Mouse (Mus musculus): ENCODE data around the gene Card10. TPM values are rescaled to one million over a fixed set of nuclear protein-coding genes. Genes with fewer than 3 reads are reported as not detected.

The Card10 gene
- total RNA-seq, 1 experiment, result 5.0 TPM

DNA sequence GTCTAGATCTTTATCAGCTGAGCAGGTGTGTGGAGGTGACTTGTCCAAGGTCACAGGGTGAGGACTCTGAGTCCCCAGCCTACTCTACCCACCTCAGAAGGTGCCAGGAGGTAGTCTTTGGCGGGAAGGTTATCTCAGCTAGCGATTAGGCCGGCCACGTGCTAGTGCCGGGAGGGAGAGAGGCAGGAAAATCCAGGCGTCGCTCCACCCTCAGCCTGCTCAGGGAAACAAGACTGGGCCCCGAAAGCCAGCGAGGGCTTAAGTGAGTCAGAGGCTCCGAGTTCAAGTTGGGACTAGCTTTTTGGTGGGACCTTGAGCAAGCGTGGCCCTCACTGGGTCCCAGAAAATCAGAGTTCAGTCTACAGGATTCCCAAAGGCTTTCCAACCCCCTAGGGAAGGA, 42.5 kb upstream of the Card10 start:
- in situ Hi-C loops (cut with MboI; ENCODE audit: low sequenced_read_pairs in 2 of 2, unreplicated experiment in 2 of 2), result no loop called here
- Histone ChIP-seq H3K9ac (ENCODE audit: insufficient read depth, low read depth, low read length, poor library complexity, severe bottlenecking) (no peak overlapping the region; the same call in 1 of the 2 replicates), H3K36me3 (ENCODE audit: control insufficient read depth, insufficient read depth, low read length, poor library complexity, severe bottlenecking) (no peaks in the 10 kb centered on the region), H3K27ac (ENCODE audit: insufficient read depth, low read depth, low read length, poor library complexity, severe bottlenecking) (peak overlapping the region; percentile 14; the same call in 1 of the 2 replicates), H3K4me1 (ENCODE audit: control insufficient read depth in 2 of 2, insufficient read depth in 2 of 2, low read length in 2 of 2, poor library complexity in 1 of 2) (peaks cover 7 to 33% of the 10 kb centered on the region in 2 experiments; a peak in 2 of 4 replicates), H3K9me3 (ENCODE audit: control insufficient read depth, insufficient read depth, low read depth, low read length) (no peaks in the 10 kb centered on the region), H3K4me3 (ENCODE audit: insufficient read depth in 1 of 2, low read depth in 1 of 2, low read length in 2 of 2, poor library complexity in 1 of 2, severe bottlenecking in 1 of 2) (no peak overlapping the region)
- no peak for DNase-seq (ENCODE audit: low read depth, low spot score)
- TF ChIP-seq MAFK (IDR thresholded peaks at IDR 0.05; ENCODE audit: insufficient read depth, low read depth, low read length), result no peak
- TF ChIP-seq ZC3H11A (IDR thresholded peaks at IDR 0.05; ENCODE audit: borderline replicate concordance, low read depth, low read length), result no peak
- TF ChIP-seq ZNF384 (IDR thresholded peaks at IDR 0.05; ENCODE audit: low read depth, low read length), result no peak

DNA sequence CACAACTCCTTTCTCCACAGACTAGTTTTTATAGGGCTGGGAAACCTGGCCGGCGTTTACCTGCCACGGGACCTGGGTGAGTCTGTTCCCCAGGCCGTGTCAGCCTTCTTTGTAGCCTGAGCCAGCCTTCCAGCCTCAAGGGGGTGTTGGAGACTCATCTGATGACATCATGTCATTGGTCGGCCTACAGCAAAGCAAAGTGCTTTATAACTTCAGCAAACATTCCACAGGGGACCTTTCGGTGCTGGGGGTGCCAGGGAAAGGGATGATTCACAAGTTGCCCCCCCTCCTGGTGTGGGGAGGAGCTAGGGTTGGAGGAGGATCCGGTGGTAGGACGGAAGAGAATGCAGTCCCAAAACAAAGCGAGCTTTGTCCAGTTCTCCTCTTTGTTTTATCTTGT, 41.9 kb upstream of the Card10 start:
- peaks cover 7 to 33% of the 10 kb centered on the region in 2 experiments; a peak in 2 of 4 replicates for H3K4me1 ChIP-seq (ENCODE audit: control insufficient read depth in 2 of 2, insufficient read depth in 2 of 2, low read length in 2 of 2, poor library complexity in 1 of 2)
- DNase-seq (ENCODE audit: low read depth, low spot score), result no peak
- no peak overlapping the region for H3K4me3 ChIP-seq (ENCODE audit: insufficient read depth in 1 of 2, low read depth in 1 of 2, low read length in 2 of 2, poor library complexity in 1 of 2, severe bottlenecking in 1 of 2)

DNA sequence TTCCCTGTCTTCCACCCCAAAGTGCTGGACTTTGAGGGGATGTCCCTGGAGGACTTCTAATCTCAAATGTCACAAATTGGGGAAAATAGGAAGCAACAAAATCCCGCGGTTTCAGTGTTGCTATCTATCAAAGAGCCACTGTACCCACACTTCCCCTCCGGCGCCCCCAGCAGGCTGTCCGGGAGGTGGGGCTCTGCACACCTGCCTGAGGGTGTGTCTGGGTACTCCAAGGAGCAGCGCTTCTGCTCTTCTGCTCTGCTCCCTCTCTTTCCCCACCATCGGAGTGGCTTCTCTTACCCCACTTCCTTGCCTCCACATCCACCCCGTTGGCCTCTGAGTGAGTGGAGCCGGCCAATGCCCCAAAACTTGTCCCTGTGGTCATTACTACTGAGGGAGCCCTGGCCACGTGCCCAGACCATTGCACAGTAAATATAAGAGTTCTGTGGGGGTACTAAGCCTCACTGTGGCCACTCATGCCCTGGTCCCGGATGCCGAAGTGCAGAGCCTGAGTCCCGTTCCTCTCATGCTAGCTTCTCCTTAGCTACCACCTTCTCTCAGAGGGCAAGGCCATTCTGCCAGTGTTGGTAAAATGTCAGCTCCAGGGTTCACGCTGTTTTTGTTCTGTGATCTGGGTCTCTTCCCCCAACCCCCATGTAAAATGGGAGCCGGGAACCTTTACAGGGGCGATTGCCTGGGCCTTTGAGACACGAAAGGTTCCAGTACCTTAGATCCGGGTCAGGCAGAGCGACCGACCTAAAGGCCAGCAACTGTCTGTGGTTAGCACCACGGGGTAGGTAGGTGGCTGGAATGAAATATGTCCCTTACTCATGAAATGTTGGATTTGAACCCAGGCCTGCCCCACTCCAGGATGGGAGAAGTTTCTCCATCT, 41.0 kb upstream of the Card10 start:
- no peak for DNase-seq (ENCODE audit: low read depth, low spot score)
- H3K4me3 ChIP-seq (ENCODE audit: insufficient read depth in 1 of 2, low read depth in 1 of 2, low read length in 2 of 2, poor library complexity in 1 of 2, severe bottlenecking in 1 of 2), result no peak overlapping the region

More for the DNA sequence above, 41.9 kb upstream of the Card10 start:
- no peaks in the 10 kb centered on the region for H3K36me3 ChIP-seq (ENCODE audit: control insufficient read depth, insufficient read depth, low read length, poor library complexity, severe bottlenecking)
- TF ChIP-seq ZC3H11A (IDR thresholded peaks at IDR 0.05; ENCODE audit: borderline replicate concordance, low read depth, low read length) (no peak), CHD2 (IDR thresholded peaks at IDR 0.05; ENCODE audit: low read depth, low read length) (no peak), ZNF384 (IDR thresholded peaks at IDR 0.05; ENCODE audit: low read depth, low read length) (no peak), HCFC1 (IDR thresholded peaks at IDR 0.05; ENCODE audit: borderline replicate concordance, insufficient read depth, low read length) (no peak), MAFK (IDR thresholded peaks at IDR 0.05; ENCODE audit: insufficient read depth, low read depth, low read length) (no peak)
- H3K27ac ChIP-seq (ENCODE audit: insufficient read depth, low read depth, low read length, poor library complexity, severe bottlenecking), result no peak overlapping the region
- no peak overlapping the region for H3K9ac ChIP-seq (ENCODE audit: insufficient read depth, low read depth, low read length, poor library complexity, severe bottlenecking)
- in situ Hi-C loops (cut with MboI; ENCODE audit: low sequenced_read_pairs in 2 of 2, unreplicated experiment in 2 of 2), result no loop called here
- no peaks in the 10 kb centered on the region for H3K9me3 ChIP-seq (ENCODE audit: control insufficient read depth, insufficient read depth, low read depth, low read length)

DNA sequence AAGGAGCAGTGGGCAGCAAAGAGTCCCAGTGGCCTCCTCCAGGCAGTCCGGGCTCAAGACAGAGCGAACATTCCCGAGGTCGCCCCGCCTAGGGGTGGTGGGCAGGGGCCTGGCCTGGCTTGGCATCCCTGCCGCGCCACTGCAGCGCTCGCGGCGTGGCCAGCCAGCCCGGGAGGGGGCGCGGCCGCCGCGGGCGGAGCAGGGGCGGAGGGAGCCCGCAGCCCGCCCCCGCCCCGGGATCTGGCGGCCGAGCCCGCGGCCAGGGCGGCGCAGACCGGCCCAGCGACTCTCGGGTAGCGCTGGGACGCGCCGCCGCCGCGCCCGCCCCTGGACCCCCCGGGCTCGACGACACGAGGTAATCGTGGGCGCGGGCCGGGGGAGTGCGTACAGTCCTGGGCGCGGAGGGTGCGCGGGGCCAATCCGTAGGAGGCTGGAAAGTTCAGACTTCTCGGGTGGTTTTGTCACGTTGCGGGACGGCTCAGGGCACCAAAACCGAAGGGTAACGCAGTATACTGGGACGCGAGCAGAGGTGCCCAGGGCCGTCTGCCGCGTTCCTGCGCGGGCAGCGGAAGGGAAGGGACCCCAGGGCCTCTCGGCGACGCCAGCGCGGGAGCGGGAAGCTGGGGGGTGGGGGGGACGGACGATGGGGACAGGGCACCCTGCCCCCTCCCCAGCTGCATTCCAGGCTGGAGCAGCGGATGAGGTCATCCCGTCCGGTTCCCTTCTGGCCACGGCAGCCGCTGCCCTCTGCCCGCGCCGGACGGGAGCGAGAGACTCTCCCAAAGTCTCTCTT, 39.7 kb upstream of the Card10 start, which contains the start of gene Cdc42ep1:
Cdc42ep1 (plus strand) TSS at position 254 of the 793 bp plus-strand sequence.
- H3K27ac ChIP-seq (ENCODE audit: insufficient read depth, low read depth, low read length, poor library complexity, severe bottlenecking), result no peak within 1 kb of the TSS
- no peaks in the 10 kb centered on the region for H3K9me3 ChIP-seq (ENCODE audit: control insufficient read depth, insufficient read depth, low read depth, low read length)
- H3K36me3 ChIP-seq (ENCODE audit: control insufficient read depth, insufficient read depth, low read length, poor library complexity, severe bottlenecking), result no peaks in the 10 kb centered on the region
- in situ Hi-C loops (cut with MboI; ENCODE audit: low sequenced_read_pairs in 2 of 2, unreplicated experiment in 2 of 2), result no loop called here
- TF ChIP-seq ZC3H11A (IDR thresholded peaks at IDR 0.05; ENCODE audit: borderline replicate concordance, low read depth, low read length), result no peak
- no peak for TF ChIP-seq MAFK (IDR thresholded peaks at IDR 0.05; ENCODE audit: insufficient read depth, low read depth, low read length)
- no peak for TF ChIP-seq CHD2 (IDR thresholded peaks at IDR 0.05; ENCODE audit: low read depth, low read length)
- TF ChIP-seq ZNF384 (IDR thresholded peaks at IDR 0.05; ENCODE audit: low read depth, low read length), result no peak
- TF ChIP-seq HCFC1 (IDR thresholded peaks at IDR 0.05; ENCODE audit: borderline replicate concordance, insufficient read depth, low read length), result no peak
- DNase-seq (ENCODE audit: low read depth, low spot score), result no peak
- H3K4me1 ChIP-seq (ENCODE audit: control insufficient read depth in 2 of 2, insufficient read depth in 2 of 2, low read length in 2 of 2, poor library complexity in 1 of 2), result peaks cover 5 to 23% of the 10 kb centered on the region in 2 experiments; a peak in 2 of 4 replicates
- peak within 1 kb of the TSS; percentile 70 to 71 for H3K4me3 ChIP-seq (ENCODE audit: insufficient read depth in 1 of 2, low read depth in 1 of 2, low read length in 2 of 2, poor library complexity in 1 of 2, severe bottlenecking in 1 of 2)
- peak within 1 kb of the TSS; percentile 68 for H3K9ac ChIP-seq (ENCODE audit: insufficient read depth, low read depth, low read length, poor library complexity, severe bottlenecking)

More for the DNA sequence above, 41.0 kb upstream of the Card10 start:
- Histone ChIP-seq H3K36me3 (ENCODE audit: control insufficient read depth, insufficient read depth, low read length, poor library complexity, severe bottlenecking) (no peaks in the 10 kb centered on the region), H3K9ac (ENCODE audit: insufficient read depth, low read depth, low read length, poor library complexity, severe bottlenecking) (no peak overlapping the region), H3K27ac (ENCODE audit: insufficient read depth, low read depth, low read length, poor library complexity, severe bottlenecking) (no peak overlapping the region), H3K9me3 (ENCODE audit: control insufficient read depth, insufficient read depth, low read depth, low read length) (no peaks in the 10 kb centered on the region), H3K4me1 (ENCODE audit: control insufficient read depth in 2 of 2, insufficient read depth in 2 of 2, low read length in 2 of 2, poor library complexity in 1 of 2) (peaks cover 6 to 26% of the 10 kb centered on the region in 2 experiments; a peak in 2 of 4 replicates)
- in situ Hi-C loops (cut with MboI; ENCODE audit: low sequenced_read_pairs in 2 of 2, unreplicated experiment in 2 of 2), result no loop called here
- TF ChIP-seq HCFC1 (IDR thresholded peaks at IDR 0.05; ENCODE audit: borderline replicate concordance, insufficient read depth, low read length), result no peak
- no peak for TF ChIP-seq CHD2 (IDR thresholded peaks at IDR 0.05; ENCODE audit: low read depth, low read length)
- no peak for TF ChIP-seq ZNF384 (IDR thresholded peaks at IDR 0.05; ENCODE audit: low read depth, low read length)
- TF ChIP-seq ZC3H11A (IDR thresholded peaks at IDR 0.05; ENCODE audit: borderline replicate concordance, low read depth, low read length), result no peak
- TF ChIP-seq MAFK (IDR thresholded peaks at IDR 0.05; ENCODE audit: insufficient read depth, low read depth, low read length), result no peak
